Mouse (Mus musculus): Measurements from ENCODE around the gene Rela. TPM values are rescaled to one million over a fixed set of nuclear protein-coding genes. Genes with fewer than 3 reads are reported as not detected.

Rela gene
- total and polyA plus RNA-seq, 2 experiments from 2014 or later: 31.8 to 34.8 TPM

DNA sequence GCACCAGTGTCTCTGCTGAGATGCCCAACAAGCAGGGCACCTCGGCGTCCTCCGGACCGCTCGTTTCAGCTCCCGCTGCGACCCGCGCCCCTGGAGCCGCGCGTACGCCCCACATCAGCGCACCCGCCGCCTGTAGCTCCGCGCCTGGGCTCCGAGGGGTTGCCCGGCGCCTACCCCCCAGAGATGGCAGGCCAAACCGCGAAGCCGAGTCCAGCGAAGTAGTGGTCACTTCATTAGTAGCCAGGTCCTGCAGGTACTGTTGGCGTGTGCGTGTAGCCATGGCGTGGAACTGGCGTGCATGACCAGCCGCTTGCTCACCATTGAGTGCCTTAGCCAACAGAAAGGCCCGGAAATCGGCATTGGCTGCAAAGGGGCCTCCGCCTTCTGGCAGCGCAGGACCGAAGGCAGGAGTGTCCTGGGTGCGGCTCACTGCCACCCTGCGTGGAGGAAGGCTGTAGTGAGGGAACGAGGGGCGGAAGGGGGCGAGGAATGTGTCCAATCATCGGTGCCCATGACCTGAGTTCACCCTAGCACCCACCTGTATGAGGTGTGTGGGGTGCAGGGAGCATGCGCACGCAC, 17.5 kb downstream of the Rela start:
- Histone ChIP-seq H3K36me3 (ENCODE audit: insufficient read depth, low read length) (peaks cover 7% of the 10 kb centered on the region), H3K4me1 (ENCODE audit: insufficient read depth, low read length) (peaks cover 5% of the 10 kb centered on the region; the same call in 1 of the 2 replicates), H3K9ac (replicated peaks; ENCODE audit: low read length, poor library complexity, severe bottlenecking) (peak overlapping the region; percentile 47), H3K9me3 (ENCODE audit: low read length) (no peaks in the 10 kb centered on the region), H3K27ac (ENCODE audit: low read depth, low read length) (no peak overlapping the region), H3K27me3 (ENCODE audit: insufficient read depth, low read length) (peaks cover 13% of the 10 kb centered on the region; the same call in 1 of the 2 replicates), H3K4me2 (ENCODE audit: low read depth, low read length, poor library complexity, severe bottlenecking) (peak overlapping the region; percentile 61), H3K4me3 (ENCODE audit: low read depth, low read length) (peak overlapping the region; percentile 43)
- TF ChIP-seq CTCF (IDR thresholded peaks at IDR 0.05): no peak
- DNase-seq (ENCODE audit: low spot score) (no peak), ATAC-seq (ENCODE audit: low FRiP score) (no peak; the same call in 1 of the 2 replicates)
- 15% methylated on average over 41 of the region's 43 CpGs for WGBS

GRCm38 (mm10) chr19:5660942-5661751, 23.9 kb downstream of the Rela start:
- no peak overlapping the region for H3K9ac ChIP-seq (replicated peaks; ENCODE audit: low read length, poor library complexity, severe bottlenecking)
- ATAC-seq (ENCODE audit: low FRiP score): no peak
- H3K36me3 ChIP-seq (ENCODE audit: insufficient read depth, low read length): peaks cover 16% of the 10 kb centered on the region
- WGBS: 92% methylated on average over 16 of the region's 16 CpGs
- H3K4me2 ChIP-seq (ENCODE audit: low read depth, low read length, poor library complexity, severe bottlenecking): no peak overlapping the region
- DNase-seq (ENCODE audit: low spot score): no peak
- H3K9me3 ChIP-seq (ENCODE audit: low read length): no peaks in the 10 kb centered on the region
- TF ChIP-seq CTCF (IDR thresholded peaks at IDR 0.05): no peak
- no peaks in the 10 kb centered on the region for H3K4me1 ChIP-seq (ENCODE audit: insufficient read depth, low read length)
- no peak overlapping the region for H3K27ac ChIP-seq (ENCODE audit: low read depth, low read length)
- no peak overlapping the region for H3K4me3 ChIP-seq (ENCODE audit: low read depth, low read length)
- H3K27me3 ChIP-seq (ENCODE audit: insufficient read depth, low read length): no peaks in the 10 kb centered on the region

GRCm38 (mm10) chr19:5662310-5662709, 25.0 kb downstream of the Rela start:
- DNase-seq (ENCODE audit: low spot score) (no peak), ATAC-seq (ENCODE audit: low FRiP score) (no peak)
- Histone ChIP-seq H3K4me2 (ENCODE audit: low read depth, low read length, poor library complexity, severe bottlenecking) (peak overlapping the region; percentile 52), H3K27me3 (ENCODE audit: insufficient read depth, low read length) (no peaks in the 10 kb centered on the region), H3K4me3 (ENCODE audit: low read depth, low read length) (no peak overlapping the region), H3K36me3 (ENCODE audit: insufficient read depth, low read length) (peaks cover 28% of the 10 kb centered on the region), H3K27ac (ENCODE audit: low read depth, low read length) (no peak overlapping the region), H3K4me1 (ENCODE audit: insufficient read depth, low read length) (no peaks in the 10 kb centered on the region), H3K9ac (replicated peaks; ENCODE audit: low read length, poor library complexity, severe bottlenecking) (no peak overlapping the region), H3K9me3 (ENCODE audit: low read length) (no peaks in the 10 kb centered on the region)
- 70% methylated on average over 8 of the region's 8 CpGs for WGBS
- TF ChIP-seq CTCF (IDR thresholded peaks at IDR 0.05): no peak

- 5% methylated on average over 32 of the region's 32 CpGs for WGBS
- TF ChIP-seq CTCF (IDR thresholded peaks at IDR 0.05): no peak
- Histone ChIP-seq H3K4me2 (ENCODE audit: low read depth, low read length, poor library complexity, severe bottlenecking) (peak within 1 kb of the TSS; percentile 52), H3K4me1 (ENCODE audit: insufficient read depth, low read length) (no peaks in the 10 kb centered on the region), H3K27me3 (ENCODE audit: insufficient read depth, low read length) (no peaks in the 10 kb centered on the region), H3K36me3 (ENCODE audit: insufficient read depth, low read length) (peaks cover 33% of the 10 kb centered on the region), H3K27ac (ENCODE audit: low read depth, low read length) (0 out of 2 replicates have a peak within 1 kb of the TSS, but pooled peaks have one; percentile 26), H3K4me3 (ENCODE audit: low read depth, low read length) (peak within 1 kb of the TSS; percentile 31), H3K9ac (replicated peaks; ENCODE audit: low read length, poor library complexity, severe bottlenecking) (peak within 1 kb of the TSS; percentile 36), H3K9me3 (ENCODE audit: low read length) (no peaks in the 10 kb centered on the region)
- peak; percentile 45 for ATAC-seq (ENCODE audit: low FRiP score)
- DNase-seq (ENCODE audit: low spot score): peak; percentile 67
Measured at GRCm38 (mm10) chr19:5662981-5663913, 26.0 kb downstream of the Rela start, which contains the start of gene Sipa1. Gene Sipa1 (minus strand): TSS chr19:5663707.

- no peak for ATAC-seq (ENCODE audit: low FRiP score)
- no peak overlapping the region for H3K9ac ChIP-seq (replicated peaks; ENCODE audit: low read length, poor library complexity, severe bottlenecking)
- H3K4me1 ChIP-seq (ENCODE audit: insufficient read depth, low read length): no peaks in the 10 kb centered on the region
- TF ChIP-seq CTCF (IDR thresholded peaks at IDR 0.05): no peak
- H3K27me3 ChIP-seq (ENCODE audit: insufficient read depth, low read length): no peaks in the 10 kb centered on the region
- H3K4me2 ChIP-seq (ENCODE audit: low read depth, low read length, poor library complexity, severe bottlenecking): no peak overlapping the region
- no peak for DNase-seq (ENCODE audit: low spot score)
- H3K9me3 ChIP-seq (ENCODE audit: low read length): no peaks in the 10 kb centered on the region
- WGBS: 92% methylated on average over 10 of the region's 10 CpGs
- no peak overlapping the region for H3K4me3 ChIP-seq (ENCODE audit: low read depth, low read length)
- H3K27ac ChIP-seq (ENCODE audit: low read depth, low read length): no peak overlapping the region
- peaks cover 40% of the 10 kb centered on the region for H3K36me3 ChIP-seq (ENCODE audit: insufficient read depth, low read length)
Measured at GRCm38 (mm10) chr19:5664669-5665257, 27.5 kb downstream of the Rela start.

Measured in midbrain, postnatal 0 days (tissue).